Mouse (Mus musculus): ENCODE measurements around the gene H2-T22.
"Not testable (repeated sequence)": the region's sequence is repeated elsewhere in the genome, so short reads cannot be mapped to it uniquely, and the experiment has no call there.

H2-T22 gene

DNA sequence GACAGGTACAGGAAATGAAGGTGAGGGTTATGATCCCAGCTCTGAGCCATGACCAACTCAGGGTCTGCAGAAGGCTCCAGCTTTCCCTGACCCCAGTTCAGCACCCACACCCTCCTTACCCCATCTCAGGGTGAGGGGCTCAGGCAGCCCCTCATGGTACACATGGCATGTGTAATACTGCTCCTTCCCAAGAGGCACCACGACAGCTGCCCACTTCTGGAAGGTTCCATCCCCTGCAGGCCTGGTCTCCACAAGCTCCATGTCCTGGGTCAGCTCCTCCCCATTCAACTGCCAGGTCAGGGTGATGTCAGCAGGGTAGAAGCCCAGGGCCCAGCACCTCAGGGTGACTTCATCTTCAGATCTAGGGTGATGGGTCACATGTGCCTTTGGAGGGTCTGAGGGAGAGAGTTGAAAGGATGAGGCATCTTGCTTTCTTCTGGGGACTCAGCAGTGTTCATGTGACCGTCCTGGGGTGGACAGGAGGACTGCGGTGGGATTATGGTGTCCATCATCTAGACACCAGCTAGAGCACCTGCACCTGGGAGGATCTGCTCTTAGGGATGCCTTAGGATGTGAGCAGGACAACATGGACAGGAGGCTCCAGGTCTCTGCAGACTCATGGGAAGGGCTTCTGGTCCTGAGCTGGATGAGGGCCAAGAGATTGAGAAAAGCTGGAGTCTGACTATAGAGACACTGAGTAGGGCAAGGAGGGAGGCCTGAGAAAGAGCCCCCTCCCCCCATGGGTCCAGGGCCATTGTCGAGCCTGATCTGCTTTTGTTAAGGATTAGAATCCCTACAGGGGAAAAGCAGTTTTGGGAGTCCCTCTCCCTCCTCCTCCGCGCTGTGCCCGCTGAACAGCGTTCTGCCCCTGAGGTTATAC, 11.6 kb downstream of the H2-T22 start:
- intact Hi-C loops (cut with DNase I): not testable (repeated sequence)

DNA sequence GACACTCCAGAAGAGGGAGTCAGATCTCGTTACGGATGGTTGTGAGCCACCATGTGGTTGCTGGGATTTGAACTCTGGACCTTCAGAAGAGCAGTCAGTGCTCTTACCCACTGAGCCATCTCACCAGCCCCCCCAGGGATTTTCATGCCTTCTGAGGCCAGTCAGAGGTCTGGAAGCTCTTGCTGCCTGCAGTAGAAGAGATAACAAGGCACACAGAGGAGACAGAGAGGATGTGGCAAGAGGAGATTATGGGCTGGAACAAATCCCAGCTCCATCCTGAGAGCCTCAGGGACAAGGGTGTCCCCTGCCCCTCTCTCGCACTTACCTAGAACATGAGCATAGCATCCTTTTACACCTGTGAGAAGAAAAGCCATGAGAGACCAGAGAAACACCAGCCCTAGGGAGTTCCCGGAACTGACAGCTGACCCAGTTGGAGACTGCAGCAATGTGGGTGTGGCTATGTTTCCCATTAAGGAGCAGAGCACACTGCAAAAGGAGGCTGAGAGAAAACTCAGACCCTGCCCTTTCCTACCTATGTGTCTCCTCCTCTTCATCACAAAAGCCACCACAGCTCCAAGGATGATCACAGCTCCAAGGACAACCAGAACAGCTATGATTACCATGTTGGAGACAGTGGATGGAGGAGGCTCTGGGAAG, 12.4 kb downstream of the H2-T22 start:
- intact Hi-C loops (cut with DNase I): not testable (repeated sequence)

DNA sequence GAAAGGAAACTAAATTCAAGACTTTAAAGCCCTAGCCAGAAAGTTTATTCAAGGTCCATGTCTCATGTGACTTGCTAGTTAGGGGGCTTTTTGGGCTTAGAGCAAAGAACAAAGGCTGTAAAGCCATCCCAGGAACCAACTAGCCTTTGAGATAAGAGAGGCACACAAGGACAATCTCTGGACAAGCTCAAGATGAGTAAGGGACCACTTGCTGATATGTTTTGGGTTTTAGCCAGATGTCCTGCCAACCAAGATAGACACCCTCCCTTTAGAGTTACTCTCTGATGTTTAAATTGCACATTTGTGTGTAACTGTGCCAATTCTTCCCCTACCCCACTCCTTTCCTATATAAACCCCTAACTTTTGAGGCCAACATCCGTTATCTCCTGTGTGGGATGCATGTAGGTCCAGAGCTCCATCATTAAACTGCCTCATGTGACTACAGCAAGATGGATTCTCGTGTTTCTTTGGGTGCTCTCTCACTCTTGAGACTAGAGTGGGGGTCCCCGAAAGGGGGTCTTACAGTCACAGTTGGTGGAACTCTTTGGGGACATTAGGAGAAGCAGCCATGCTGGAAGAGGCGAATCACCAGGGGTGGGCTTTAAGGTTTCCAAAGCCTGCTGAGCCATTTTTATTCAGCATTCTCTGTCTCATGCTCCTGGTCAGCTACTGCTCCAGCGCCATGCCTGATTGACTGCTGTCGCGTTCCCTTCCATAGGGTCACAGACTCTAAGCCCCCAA, 13.5 kb downstream of the H2-T22 start:
- intact Hi-C loops (cut with DNase I): no loop called here

DNA sequence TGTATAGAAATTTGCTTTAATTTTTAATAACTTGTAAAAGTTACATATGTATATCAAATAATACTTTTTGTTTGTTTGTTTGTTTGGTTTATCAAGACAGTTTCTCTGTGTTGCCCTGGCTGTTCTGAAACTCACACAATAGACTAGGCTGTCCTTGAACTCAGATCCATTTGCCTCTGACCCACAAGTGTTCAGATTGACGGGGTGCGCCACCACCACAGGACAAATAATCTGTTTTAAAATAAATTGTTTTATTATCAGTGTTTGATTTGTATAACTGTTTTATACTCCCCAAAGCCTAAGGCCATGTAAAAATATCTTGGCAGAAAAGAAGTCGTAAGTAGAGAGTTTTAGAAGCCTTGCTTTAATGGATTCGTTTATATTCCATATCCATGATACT, 14.9 kb downstream of the H2-T22 start:
- intact Hi-C loops (cut with DNase I): no loop called here

DNA sequence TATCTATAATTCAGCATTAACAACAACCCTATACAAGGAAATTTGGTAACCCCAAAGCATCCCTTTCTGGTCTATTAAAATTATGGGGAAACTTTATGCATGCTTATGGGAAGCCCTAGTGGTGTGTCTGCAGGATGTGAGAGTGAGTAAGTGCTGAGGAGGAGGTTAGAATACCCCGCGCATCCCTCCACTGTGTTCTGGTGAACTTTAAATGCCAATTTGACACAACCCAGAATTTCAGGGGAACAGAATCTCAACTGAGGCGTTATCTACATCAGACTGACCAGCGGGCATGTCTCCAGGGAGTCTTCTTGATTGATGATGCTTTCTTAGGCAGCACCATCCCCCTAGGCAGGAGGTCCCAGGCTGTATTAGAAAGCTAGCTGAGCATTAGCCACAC, 16.6 kb downstream of the H2-T22 start:
- intact Hi-C loops (cut with DNase I): no loop called here

DNA sequence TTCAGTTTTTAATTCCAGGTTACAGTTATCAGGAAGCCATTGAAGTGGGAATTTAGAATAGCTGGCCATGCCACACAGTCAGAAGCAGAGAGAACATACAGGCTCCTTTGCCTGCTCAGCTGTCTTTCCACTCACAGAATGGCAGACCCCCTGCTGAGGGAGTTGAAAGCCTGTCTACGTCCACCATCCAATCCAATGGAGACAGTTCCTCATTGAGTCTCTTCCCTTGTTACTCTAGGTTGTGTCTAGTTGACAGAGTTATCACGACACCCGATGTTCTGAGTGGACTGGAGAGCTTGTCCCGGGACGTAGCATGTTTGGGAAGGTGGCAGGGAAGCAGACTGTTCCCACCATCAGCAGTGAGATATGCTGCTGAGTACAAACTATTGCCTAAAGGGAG, 17.4 kb downstream of the H2-T22 start:
- intact Hi-C loops (cut with DNase I): no loop called here

DNA sequence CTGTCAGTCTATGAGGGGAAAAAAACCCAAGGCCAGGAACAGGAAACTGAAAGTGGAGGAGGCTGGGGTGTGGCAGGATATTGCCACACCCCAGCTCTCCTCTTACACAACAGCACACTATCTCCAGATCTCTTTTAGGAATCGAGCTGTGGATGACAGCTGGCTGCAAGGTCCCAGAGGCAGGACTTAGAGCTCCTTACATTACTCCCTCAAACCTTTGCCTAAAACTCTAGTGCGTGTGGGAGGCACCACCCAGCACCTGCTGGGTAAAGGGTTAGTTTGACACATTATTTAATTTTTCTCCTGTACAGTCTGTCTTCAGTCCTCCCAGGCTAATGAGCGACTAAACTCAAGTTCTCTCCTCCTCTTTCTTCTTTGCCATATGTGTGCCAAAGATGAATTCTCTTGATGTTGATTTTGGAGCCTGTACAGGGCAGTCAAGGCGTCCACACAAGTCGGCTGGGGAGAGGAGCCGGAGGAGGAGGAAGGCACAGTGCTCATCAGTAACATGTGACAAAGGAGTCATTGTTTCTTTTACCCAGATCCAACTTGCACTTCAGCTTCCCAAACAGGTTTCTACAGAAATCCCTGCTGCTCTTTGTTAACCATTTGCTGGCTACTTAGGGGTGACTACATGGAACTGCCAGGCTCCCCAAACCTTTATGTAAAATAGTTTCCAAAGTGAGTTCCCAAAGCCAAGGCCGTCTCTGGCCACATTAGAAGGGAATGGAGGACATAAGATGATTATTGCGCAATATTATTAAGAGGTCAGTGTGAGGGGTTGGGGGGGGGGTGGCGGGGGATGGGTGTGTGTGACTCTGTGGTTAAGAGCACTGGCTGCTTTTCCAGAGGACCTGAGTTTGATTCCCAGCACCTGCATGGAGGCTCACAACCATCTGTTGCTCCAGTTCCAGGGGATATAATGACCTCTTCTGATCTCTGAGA, 18.6 kb downstream of the H2-T22 start:
- intact Hi-C loops (cut with DNase I): no loop called here

DNA sequence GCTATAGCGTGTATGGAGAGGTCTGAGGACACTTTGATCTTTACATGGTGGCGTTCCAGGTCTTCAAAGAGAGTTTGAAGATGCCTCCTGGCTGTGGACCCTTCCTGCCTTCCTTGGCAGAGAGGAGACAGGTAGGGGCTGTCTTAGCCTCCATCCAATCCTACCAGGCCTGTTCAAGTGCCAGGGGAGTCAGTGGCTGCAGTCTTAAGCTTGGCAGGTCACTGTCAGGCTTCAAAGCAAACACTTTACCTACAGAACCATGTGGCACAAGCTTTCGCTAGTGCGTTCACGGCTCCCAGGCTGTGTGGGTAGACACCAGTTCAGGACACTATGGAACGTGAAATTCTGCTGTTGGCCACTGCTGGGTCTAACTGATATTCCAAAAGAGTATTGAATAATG, 19.6 kb downstream of the H2-T22 start:
- intact Hi-C loops (cut with DNase I): no loop called here

DNA sequence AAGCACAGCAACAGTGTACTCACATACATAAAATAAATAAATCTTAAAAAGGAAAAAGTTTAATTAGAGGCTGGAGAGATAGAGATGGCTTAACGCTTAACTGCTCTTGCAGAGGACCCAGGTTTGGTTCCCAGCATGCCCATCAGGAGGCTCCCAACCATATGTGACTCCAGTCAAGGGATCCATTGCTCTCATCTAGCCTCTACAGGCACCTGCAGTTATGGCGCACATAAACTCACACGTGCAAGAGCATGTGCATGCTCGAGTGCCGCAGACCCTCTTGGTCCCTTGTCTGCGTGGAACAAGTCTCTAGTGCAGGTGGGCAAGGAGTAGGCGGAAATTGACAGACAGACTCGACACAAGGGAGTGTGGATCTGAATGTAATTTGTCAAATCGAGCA, 20.4 kb downstream of the H2-T22 start:
- intact Hi-C loops (cut with DNase I): no loop called here

DNA sequence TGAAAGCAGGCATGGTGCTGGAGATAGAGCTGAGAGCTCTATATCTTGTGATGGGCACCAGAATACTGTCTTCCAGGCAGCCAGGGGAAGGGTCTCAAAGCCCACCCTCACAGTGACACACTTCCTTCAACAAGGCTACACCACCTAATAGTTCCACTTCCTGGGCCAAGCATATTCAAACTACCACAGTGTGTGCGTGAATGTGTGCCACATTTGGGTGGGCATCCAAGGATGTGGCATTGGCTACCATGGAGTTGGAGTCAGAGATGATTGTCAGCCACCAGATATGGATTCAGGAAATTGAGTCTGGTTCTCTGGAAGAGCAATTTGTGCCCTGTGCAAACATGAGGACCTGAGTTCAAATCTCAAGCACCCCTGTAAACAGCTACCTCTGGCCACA, 21.2 kb downstream of the H2-T22 start:
- intact Hi-C loops (cut with DNase I): no loop called here

DNA sequence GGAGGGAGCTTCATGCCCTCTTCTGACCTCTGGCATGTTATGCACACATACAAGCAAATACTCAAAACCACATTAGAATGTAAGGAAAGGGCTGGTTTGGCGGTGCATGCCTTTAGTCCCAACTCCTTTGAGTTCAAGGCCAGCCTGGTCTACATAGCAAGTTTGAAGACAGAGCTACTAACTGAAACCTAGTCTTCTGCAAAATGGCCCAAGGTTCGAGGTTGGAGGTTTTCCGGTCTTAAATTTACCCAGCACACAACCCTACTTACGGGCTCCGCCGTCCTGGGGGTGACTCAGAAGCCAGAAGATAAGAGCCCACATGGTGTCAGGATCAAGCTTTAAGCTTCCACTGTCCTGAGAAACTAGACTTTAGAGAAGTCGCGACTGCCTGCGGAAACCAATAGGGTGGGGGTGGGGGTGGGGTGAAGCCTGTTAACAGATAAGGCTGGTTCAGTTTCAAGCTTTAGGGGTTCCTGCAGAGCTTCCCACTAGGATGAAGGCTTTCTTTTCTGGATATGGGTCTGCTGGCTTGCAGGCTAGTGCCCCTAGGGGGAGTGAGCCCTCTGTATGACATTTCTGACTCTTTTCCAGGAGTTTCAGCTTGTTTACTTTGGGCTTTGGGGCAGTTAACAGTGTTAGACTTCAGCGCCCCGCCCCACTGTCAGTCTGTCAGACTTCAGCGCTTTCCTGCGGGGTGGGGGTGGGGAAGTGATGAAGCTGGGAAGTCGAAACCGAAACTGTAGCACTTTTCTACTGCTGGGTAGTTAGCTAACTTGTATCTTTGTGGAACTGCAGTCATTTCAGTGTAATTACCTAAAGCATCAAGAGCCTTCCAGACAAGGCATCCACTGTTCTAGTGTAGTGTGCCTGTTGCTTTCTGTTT, 22.1 kb downstream of the H2-T22 start, which contains the start of gene H2-T24:
H2-T24 (minus strand) TSS at position 370 of the 883 bp plus-strand sequence.
- intact Hi-C loops (cut with DNase I): no loop called here

DNA sequence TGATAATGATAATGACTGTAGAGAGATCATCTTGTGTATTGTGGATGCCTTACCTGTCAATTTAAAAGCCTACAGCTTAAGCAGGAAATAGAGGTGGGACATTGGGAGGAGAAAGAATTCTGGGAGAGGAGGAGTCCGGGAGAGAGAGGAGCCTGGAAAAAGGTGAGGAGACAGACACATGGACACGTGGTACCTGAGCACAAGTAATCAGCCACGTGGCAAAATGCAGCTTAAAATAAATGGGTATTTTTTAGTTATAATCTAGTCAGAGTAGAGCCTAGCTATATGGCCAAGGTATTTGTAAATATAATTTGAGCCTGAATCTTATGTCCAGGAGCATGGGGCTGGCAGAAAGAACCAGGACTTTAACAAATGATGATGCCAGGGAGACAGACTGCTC, 23.0 kb downstream of the H2-T22 start:
- intact Hi-C loops (cut with DNase I): no loop called here

DNA sequence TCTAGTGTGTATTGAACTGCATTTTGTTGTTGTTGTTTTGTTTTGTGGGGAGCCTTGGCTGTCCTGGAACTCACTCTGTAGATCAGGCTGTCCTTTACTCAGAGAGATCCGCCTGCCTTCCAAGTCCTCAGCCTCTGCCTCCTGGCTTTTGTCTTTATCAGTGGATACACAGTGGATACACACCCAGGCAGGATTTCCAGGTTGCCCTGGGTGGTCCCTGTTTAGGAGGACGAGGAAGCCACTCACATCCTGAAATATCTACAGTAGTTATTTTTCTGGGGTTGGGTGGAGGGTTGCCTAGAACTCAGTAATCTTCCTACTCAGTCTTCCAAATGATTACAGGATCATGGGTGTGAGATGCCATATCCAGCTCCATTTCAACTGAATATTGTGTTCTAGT, 23.6 kb downstream of the H2-T22 start:
- intact Hi-C loops (cut with DNase I): no loop called here

DNA sequence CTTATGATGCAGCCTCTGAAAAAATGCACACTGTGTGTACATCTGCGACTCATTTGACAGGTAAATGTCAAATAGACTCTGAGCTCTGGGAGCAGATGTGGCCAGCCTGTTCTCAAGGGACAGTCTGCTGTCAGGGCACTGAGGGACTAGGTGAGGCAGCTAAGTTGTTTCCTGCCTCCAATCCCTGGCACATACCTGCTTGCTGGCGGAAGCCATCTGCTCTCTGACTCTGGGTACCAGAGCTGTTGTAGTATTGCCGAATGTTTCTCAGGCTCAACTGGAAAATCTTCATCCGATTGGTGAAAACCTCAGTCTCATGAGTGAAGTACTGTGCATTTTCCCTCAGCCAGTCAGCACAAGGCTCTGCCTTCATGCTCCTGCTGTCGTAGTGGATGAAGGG, 25.5 kb downstream of the H2-T22 start:
- intact Hi-C loops (cut with DNase I): no loop called here

DNA sequence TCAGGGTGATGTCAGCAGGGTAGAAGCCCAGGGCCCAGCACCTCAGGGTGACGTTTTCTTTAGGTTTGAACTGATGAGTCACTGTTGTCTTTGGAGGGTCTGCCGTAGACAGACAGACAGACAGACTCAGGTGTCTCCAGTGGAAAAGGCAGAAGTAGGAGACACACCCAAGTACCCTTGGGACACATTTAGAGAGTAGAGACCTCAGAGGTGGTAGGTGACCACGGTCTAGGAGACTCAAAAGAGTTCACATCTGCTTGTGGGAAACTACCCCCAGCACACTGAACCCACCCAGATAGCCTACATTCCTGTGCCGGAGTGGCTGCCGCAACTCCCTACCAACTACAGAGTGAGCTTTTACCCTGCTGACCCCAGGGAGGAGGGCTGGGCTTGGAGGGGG, 27.6 kb downstream of the H2-T22 start:
- intact Hi-C loops (cut with DNase I): no loop called here

DNA sequence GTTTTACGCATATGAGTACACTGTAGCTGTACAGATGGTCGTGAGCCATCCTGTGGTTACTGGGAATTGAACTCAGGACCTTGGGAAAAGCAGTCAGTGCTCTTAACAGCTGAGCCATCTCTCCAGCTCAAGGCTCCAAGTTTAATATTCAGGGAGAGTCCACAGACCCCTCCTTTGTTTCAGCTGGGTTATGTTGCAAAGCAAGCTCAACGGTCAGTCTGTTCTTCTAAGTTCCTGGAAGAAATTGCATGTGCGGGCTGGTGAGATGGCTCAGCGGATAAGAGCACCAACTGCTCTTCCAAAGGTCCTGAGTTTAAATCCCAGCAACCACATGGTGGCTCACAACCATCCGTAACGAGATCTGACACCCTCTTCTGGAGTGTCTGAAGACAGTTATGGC, 38.1 kb downstream of the H2-T22 start:
- intact Hi-C loops (cut with DNase I): not testable (repeated sequence)

DNA sequence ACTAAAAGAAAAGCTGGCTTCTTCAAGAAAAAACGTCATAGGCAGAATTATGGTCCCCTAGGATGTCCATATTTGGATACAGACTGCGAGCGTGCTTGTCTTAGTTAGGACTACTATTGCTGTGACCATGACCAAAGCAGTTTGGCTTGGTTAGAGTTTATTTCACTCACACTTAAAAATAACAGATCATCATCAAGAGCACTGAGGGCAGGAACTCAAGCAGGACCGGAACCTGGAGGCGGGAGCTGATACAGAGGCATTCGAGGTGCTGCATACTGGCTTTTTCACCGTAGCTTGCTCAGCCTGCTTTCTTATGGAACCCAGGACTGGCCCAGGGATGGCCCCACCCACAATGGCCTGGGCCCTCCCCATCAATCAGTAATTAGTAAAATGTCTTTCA, 39.2 kb downstream of the H2-T22 start:
- intact Hi-C loops (cut with DNase I): no loop called here

DNA sequence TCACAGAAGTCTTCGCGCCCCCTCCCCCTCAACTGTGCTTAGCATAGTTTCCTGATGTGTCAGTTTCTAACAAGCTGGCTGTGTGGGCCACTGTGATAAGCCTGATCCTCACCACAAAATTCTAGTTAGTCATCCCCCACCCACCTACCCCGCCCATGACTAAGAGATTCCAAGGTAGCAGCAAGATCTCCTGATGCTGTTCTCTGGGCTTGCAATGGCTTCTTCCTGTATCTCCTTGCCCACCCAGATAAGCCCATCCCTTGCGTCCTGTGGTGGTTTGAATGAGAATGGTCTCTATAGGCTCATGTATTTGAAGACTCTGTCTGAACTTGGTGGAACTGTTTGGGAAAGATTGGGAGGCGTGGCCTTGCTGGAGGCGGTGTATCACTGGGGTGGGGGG, 40.6 kb downstream of the H2-T22 start:
- intact Hi-C loops (cut with DNase I): no loop called here

DNA sequence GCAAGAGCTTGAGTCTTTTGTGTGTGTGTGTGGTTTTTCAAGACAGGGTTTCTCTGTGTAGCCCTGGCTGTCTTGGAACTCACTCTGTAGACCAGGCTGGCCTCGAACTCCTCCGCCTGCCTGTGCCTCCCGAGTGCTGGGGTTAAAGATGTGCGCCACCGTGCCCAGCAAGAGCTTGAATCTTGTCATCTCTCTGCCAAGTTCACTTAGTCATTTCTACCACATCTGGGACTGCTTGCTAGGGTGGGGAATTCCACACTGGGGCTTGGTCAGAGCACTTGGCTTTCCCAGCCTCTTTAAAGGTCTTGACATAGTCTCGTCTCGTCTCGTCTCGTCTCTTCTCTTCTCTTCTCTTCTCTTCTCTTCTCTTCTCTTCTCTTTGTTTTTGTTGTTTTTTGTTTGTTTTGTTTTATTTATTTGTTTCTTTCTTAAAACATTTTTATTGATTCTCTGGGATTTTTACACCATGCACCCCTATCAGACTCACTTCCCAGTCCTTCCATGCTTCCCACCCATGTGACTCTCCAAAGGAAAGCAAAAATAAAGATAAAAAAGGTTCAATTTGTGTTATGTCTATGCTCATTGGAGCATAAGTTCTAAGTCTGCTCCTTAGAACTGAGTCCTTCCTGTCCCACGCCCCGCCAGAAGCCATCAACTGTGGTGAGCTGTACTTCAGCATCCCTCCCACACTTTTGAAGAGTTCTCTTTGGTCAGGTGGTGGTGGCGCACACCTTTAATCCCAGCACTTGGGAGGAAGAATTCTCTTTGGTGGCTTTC, 41.2 kb downstream of the H2-T22 start:
- intact Hi-C loops (cut with DNase I): no loop called here
